Mouse (Mus musculus): ENCODE measurements at regions not wholly inside any gene's neighbourhood (a gene's known extent, or its start where the extent isn't known, plus 50 kb on each side); places are given as distances from the start of the nearest gene placed in this dataset.

- DNase-seq = no peak
Measured at GRCm38 (mm10) chr5:12233377-12234096, 149.6 kb upstream of the Sema3d start.

- DNase-seq = no peak
Measured at GRCm38 (mm10) chr5:12243179-12243805, 139.9 kb upstream of the Sema3d start.

- DNase-seq = no peak
Measured at GRCm38 (mm10) chr5:12293685-12294084, 89.5 kb upstream of the Sema3d start.

GRCm38 (mm10) chr5:12297331-12297730 lies 85.9 kb upstream of the Sema3d start:
- DNase-seq = no peak

GRCm38 (mm10) chr5:12301833-12302808 lies 81.1 kb upstream of the Sema3d start:
- DNase-seq = no peak

- no peak for DNase-seq
Measured at GRCm38 (mm10) chr5:12309408-12309807, 73.8 kb upstream of the Sema3d start.

- DNase-seq = no peak
Measured at GRCm38 (mm10) chr5:12332648-12333305, 50.4 kb upstream of the Sema3d start.
